Mouse (Mus musculus) thymus, postnatal 36 days (tissue): ENCODE measurements around the gene Nav2.

Experiments used
- DNase-seq, 2 experiments: peaks; one replicate each; pipeline ENCODE4 v3.0.0; 2022; ENCODE audit warnings: mixed read lengths in 2 of 2

Nav2 gene

GRCm38 (mm10) chr7:48938190-48938589, 29.7 kb downstream of the Nav2 start:
- DNase-seq, result peak in 1 of 2 experiments; percentile 32

DNA sequence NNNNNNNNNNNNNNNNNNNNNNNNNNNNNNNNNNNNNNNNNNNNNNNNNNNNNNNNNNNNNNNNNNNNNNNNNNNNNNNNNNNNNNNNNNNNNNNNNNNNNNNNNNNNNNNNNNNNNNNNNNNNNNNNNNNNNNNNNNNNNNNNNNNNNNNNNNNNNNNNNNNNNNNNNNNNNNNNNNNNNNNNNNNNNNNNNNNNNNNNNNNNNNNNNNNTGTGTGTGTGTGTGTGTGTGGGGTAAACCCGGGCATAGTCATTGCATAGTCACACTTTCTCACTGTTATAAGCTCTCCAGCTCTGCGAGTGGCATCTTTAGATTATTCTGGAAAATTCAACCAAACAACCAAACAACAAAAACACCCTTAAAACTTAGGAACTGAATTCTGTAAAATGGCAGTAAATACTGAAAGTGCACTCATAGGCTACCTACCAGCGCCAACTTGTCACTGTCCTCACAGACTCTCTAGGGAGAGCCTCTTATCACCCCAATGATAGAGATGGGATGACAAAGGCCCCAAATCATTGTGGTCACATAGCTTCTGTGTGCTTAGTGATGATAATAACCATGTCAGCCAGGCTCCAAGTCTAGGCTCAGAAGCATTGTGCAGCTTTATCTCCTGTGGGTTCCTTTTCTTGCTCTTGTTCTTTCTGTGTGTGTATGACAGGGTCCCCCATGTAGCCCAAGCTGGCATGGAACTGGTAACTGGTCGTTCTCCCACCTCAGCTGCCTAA, 40.0 kb downstream of the Nav2 start:
- DNase-seq, result no peak

DNA sequence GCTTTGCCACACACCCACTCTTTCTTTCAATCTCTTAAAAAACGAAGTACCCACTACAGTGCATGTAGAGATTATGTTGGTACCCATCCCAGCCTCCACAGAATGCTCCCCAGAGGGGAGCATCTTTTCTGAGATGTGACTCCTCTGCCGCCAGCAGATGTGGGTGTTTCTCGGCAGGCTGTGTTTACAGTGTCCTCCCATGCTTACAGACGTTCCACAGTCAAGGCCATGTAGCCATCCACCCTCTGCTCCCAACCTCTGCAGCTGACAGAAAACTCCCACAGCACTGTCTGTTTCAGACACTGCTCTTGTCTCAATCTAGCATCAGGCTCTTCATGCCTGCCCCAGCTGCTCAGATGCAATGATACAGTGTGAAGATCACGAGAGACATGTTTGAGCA, 46.0 kb downstream of the Nav2 start:
- DNase-seq, result no peak

DNA sequence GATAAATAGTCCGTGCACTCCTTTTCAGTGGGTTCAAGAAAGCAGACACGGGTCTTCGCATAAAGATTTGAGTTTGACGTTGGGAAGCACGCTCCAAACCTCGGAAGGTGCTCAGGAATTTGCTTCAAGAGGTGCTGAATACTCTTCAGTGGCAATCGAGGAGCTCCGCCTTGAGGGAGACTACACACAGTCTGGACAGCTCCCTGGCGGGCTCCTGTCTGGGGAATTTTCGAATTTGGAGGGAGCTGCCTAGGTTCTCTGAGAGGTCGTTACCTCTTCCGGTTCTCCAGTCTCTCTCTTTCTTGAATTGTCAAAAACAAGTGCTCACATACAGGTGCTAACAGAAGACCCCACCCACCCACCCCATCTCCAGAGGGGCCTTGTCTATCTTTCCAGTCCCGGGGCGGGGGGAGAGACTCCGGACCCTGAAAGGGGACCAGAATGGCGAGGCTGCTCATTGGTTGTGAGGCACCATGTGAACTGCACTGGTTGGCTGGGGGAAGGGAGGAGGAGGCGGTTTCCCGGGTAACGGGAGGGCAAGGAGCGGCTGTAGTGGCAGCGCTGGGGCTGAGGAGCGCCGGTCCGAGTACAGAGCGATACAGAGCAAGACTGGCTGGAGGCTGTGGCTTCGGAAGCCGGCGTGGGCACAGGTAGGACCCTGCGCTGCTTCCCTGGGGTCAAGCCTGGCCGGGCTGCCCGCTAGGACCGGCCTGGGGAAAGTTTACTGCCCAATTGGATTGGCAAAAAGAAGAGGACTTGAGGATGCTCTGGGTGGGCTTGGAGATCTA, 50.2 kb downstream of the Nav2 start:
- DNase-seq, result peak; percentile 19 to 45

DNA sequence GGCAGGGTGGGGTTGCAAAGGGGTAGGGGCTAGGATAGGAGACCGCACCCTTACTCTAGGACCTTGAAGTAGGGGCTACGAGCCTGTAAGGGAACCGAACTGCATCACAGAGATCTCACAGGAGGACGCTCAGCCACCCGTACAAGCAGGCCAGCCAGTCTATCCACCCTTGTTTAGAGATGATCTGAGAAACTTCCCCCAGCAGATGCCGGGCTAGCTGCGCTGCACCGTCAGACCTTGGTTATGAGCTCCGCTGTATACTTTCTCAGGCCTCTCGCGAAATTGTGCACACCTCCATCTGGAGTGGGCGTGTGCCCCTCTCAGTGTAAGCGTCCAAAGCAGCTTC, 50.8 kb downstream of the Nav2 start:
- no peak for DNase-seq

DNA sequence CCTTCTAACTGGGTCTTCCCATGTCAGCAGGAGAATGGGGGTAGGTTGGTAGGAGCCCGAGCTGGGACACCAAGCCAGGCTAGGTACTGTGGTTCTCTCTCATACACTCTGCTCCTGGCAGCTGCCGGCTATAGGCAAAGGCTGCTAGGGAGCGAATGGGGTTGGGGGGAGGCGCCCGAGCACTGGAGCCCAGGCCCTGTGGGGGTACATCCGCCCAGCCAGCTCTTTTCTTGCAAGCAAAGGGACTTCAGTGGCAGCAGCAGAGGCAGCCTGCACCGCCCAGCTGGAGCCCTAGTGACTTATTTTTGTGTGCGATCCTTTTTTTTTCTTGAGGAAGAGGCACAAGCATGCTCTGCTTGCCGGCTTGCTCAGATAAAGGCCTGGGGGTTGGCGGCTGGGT, 51.6 kb downstream of the Nav2 start:
- no peak for DNase-seq

DNA sequence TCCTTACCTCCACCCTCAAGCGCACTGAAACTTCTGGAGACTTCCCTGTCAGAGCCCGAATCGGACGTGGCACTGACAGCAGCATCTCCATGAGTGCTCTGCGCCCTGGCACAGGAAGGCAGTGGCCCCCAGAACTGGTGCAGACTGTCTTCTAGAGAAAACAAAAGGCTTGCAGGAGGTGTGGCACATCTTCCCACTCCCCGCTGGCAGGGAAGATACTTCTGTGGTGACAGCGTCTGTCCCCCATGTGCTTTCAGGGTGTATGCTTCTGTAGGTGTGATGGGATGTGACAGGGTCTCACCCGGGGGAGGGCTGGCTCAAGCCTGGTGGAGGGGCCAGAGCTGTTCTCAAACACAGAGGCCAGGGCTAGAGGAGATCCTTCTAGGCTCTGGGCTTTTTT, 53.0 kb downstream of the Nav2 start:
- no peak for DNase-seq

DNA sequence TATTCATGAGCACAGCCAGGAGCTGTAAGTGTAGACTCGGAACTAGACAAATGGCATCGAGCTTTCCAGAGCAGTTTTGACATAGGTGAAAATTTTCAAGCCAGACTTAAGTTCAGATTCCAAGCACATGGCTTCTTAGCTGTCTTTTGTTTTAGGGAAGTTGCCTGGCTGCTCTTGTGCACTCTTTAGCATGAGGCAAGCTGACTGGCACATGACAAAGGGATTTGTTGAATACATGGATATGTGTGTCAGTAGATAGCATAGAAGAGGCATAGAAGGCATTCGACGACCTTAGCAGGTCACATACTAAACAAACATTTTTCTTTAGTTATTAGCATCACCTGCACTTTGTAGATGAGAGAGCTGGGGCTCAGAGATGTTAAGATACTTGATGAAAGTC, 53.4 kb downstream of the Nav2 start:
- no peak for DNase-seq

DNA sequence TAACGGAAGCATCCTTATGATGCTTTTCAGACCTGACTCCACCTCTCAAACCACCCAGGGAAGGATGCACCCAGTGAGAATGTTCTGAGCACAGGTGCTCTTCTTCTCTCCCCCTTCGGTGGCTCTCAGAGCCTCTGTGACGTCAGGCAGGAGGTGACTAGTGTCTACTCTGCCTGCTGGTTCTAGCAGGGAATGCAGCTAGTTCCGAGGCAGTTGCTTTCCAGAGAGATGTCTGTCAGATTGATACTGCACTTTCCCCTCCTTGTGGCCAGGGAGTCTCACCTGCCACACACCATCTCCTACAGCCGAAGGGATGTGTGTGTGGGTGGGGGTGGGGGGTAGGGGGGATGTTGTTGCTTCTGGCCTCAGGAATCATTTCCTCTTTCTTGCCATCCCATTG, 54.6 kb downstream of the Nav2 start:
- no peak for DNase-seq

- DNase-seq, result no peak
Measured at GRCm38 (mm10) chr7:48963554-48963953, 55.0 kb downstream of the Nav2 start.

DNA sequence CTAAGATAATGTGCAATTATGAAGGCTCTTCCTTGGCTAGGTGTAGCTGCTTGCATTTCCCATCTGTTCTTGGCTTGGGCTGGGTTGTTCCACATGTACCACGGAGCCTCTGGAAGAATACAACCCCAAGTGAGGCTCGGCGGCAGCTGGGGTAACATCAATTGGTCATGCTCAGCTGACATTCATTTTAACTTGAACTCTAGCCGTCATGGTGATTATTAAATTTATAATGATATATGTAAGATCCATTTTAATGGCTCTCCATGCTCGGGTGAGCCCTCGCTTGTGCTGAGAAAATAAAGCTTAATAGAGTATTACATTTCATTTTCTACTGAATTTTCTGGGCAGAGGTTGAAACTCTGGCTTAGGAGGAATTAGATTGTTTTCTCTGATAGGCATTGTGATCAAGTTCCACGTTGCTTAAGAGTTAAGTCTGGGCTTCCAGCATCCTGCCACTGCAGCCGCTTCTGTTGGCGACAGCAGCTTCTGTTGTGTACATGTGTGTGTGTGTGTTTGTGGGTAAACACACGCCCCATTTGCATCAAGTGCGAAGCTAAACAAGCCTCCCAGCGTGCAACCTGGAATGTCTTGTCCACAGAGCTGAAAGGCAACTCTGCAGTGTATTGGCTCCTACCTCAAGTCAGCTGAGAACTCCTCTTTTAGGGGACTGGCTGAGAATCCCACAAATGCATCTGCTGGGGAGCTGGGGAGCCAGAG, 57.4 kb downstream of the Nav2 start:
- DNase-seq, result no peak

- no peak for DNase-seq
Measured at GRCm38 (mm10) chr7:48981013-48981412, 72.5 kb downstream of the Nav2 start.

DNA sequence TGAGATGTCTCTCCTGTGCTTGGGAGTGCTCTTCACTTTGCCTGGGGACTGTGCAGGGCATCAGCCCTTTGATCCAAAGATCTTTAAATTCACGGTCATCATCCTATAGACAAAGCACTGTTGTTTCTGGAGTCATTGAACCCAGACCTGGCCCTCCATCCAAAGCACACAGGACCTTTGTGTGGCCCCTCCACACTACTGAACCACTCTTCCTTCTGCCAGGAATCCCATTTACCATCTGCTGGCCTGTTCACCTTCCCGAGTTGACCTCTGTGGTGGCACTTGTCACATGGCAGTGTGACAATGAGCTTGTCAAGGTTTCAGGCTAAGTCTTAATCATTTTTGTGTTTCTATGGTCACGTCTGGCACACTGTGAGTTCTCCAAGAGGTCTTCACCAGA, 73.3 kb downstream of the Nav2 start:
- no peak for DNase-seq

GRCm38 (mm10) chr7:48982573-48982972, 74.1 kb downstream of the Nav2 start:
- no peak for DNase-seq

DNA sequence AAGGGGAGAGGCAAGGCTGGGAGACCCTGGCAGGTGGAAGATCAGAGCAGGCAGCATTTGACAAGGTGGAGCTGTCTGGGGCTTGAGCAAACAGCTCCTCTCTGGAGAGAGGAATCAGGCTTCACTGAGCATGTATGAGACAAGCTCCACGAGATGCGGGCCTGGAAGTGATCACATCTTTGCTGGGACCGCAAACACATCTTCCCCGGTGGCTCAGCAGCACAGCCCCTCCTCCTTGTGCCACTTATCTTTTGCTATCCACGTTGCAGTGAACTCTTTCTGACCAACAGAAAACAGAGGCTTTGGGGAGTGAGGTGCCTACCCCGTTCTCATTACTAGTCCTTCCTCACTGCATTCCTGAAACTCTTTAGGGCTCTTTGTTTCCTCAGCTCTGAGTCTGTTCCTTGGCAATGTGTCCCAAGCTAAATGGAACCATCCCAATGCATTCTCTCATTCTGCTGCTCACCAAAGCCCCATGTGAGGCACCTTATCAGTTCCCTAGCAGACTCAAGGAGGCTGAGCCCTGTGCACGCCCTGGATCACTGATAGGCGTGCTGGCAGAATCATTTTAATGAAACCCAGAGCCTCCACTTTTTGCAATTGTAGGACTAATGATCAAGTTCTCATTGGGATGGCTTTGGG, 83.5 kb downstream of the Nav2 start:
- DNase-seq, result no peak

DNA sequence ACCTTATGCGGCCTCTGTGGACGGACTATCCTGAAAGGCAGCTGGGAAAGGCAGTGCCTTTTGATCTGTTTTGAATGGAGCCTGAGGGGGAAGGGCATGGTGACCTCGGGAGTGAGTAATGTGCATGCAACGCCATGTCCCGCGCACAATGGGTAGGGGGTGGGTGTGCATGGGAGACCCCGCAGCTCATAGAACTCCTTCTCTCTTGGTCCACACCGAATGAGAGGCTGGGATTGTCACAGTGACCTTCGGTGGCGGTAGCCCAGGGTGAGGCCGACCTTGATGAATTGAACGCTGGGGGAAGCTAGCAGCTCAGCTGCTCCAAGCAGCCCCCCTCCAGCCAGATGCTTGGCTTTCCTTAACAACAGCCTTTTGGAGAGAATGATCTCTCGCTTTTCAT, 86.7 kb downstream of the Nav2 start:
- no peak for DNase-seq

GRCm38 (mm10) chr7:48995701-48996100, 87.2 kb downstream of the Nav2 start:
- DNase-seq, result no peak

- DNase-seq, result no peak
Measured at GRCm38 (mm10) chr7:48996829-48997228, 88.3 kb downstream of the Nav2 start.

- DNase-seq, result no peak
Measured at GRCm38 (mm10) chr7:48998097-48998496, 89.6 kb downstream of the Nav2 start.

DNA sequence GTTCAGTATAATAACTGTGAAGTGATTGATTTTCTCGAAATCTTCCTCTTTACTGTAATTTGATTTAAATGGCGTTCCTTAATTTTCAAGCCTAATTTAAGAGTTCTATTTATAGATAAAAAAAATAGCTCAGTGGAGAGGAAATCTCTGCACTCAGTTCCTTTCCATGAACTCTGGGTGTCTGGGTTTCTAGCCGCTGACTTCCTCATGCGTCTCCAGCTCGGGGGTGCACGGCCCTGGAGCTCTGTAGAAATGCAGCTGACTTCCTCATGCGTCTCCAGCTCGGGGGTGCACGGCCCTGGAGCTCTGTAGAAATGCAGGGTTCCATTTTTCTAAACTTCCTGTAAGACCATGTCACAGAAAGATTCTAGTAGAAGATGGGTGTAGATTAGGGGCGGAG, 90.1 kb downstream of the Nav2 start:
- DNase-seq, result no peak

GRCm38 (mm10) chr7:49000816-49001215, 92.3 kb downstream of the Nav2 start:
- DNase-seq, result no peak

GRCm38 (mm10) chr7:49004402-49004801, 95.9 kb downstream of the Nav2 start:
- DNase-seq, result no peak

DNA sequence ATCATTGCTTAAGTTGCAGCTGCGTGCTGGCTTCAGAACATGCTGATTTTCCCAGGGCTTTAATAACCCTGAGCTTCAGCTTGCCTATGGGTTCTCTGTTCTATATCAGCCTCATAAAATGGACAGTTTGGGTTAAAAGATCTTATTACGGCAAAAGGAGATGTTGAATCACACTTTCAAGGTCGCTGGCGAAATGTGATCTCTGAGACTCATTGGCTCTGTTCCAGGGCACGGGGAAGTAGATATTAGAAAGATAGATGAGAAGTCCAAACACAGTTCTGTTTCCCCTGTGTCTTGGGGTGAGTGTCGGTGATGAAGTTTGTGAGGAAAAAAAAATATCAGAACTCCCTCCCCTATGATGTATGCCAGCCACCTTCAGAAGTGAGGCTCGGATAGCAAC, 98.4 kb downstream of the Nav2 start:
- no peak for DNase-seq
